In genomic region chr6:145081721-145082120, GRCm38 (mm10) we compare ENCODE assay signal across 25 mouse cellular contexts. TPM values are rescaled to one million over a fixed set of nuclear protein-coding genes. Genes with fewer than 3 reads are reported as not detected.
DNase-seq lines count a peak whose midpoint lies in the region; ATAC-seq and TF ChIP-seq lines count a peak whose summit lies in the region.
"Had no signal": no experiment of that assay in that cellular context is flagged by ENCODE, and none has a peak within 500 bp of the region (broad histone marks: within the 10 kb centered on the region; RNA-seq: fewer than 3 reads in every experiment).

No protein-coding gene starts in this region.

- WGBS in heart, embryonic 10.5 days = 55% methylated on average over 4 of the region's 4 CpGs
- WGBS in heart, adult 2 months = 43% methylated on average over 4 of the region's 4 CpGs
- WGBS in liver, postnatal 0 days (ENCODE audit: insufficient replicate concordance) = 52% methylated on average over 4 of the region's 4 CpGs
- 46% methylated on average over 4 of the region's 4 CpGs for WGBS in liver, embryonic 12.5 days (ENCODE audit: insufficient replicate concordance)
- 65% methylated on average over 4 of the region's 4 CpGs for WGBS in intestine, embryonic 15.5 days

- no peaks in the 10 kb centered on the region for H3K9me3 ChIP-seq in heart, embryonic 10.5 days
- no peaks in the 10 kb centered on the region for H3K9me3 ChIP-seq in liver, postnatal 0 days (ENCODE audit: low read length)
- H3K9me3 ChIP-seq in liver, embryonic 12.5 days (replicated peaks) = no peaks in the 10 kb centered on the region
- H3K9me3 ChIP-seq in intestine, embryonic 15.5 days = no peaks in the 10 kb centered on the region

- peak; percentile 61 for DNase-seq in heart, adult 11 months
- no peak for DNase-seq in heart, adult 8-10 months (ENCODE audit: low spot score)
- peak; percentile 27 for DNase-seq in heart, embryonic 10.5 days (ENCODE audit: low spot score)
- DNase-seq in heart, adult 2 months = no peak
- peak; percentile 5 for DNase-seq in liver, postnatal 0 days
- peak; percentile 82 for DNase-seq in R1 (ENCODE audit: low read depth, low spot score)
- DNase-seq: adrenal gland, adult 2 months; adrenal gland, adult 8-10 months; adrenal gland, postnatal 10 days; adrenal gland, postnatal 14 days; adrenal gland, postnatal 25 days; adrenal gland, postnatal 36 days; B cell, adult 2 months; cerebellum, adult 11 months; cerebellum, adult 11-12 months; cerebellum, adult 18-20 months had no signal

- no peak overlapping the region for H3K4me2 ChIP-seq in liver, postnatal 0 days (ENCODE audit: low read depth, low read length)
- H3K4me2 ChIP-seq in liver, embryonic 12.5 days = no peak overlapping the region
- H3K4me2 ChIP-seq in intestine, embryonic 15.5 days (replicated peaks) = no peak overlapping the region

- H3K36me3 ChIP-seq in heart, embryonic 10.5 days = no peaks in the 10 kb centered on the region
- H3K36me3 ChIP-seq in heart, adult 2 months (ENCODE audit: control insufficient read depth, insufficient read depth, low read length) = no peaks in the 10 kb centered on the region
- H3K36me3 ChIP-seq in liver, postnatal 0 days (replicated peaks; ENCODE audit: insufficient read depth, low read length) = no peaks in the 10 kb centered on the region
- H3K36me3 ChIP-seq in liver, embryonic 12.5 days = no peaks in the 10 kb centered on the region
- H3K36me3 ChIP-seq in intestine, embryonic 15.5 days = no peaks in the 10 kb centered on the region
- H3K36me3 ChIP-seq: G1E had no signal

- no peaks in the 10 kb centered on the region for H3K79me2 ChIP-seq in heart, adult 2 months (replicated peaks; ENCODE audit: control insufficient read depth, insufficient read depth, low read length)

- no peaks in the 10 kb centered on the region for H3K4me1 ChIP-seq in heart, embryonic 10.5 days
- H3K4me1 ChIP-seq in heart, adult 2 months (ENCODE audit: control insufficient read depth, insufficient read depth, low read length) = no peaks in the 10 kb centered on the region
- H3K4me1 ChIP-seq in liver, postnatal 0 days (ENCODE audit: insufficient read depth) = no peaks in the 10 kb centered on the region
- H3K4me1 ChIP-seq in liver, embryonic 12.5 days = no peaks in the 10 kb centered on the region
- no peaks in the 10 kb centered on the region for H3K4me1 ChIP-seq in intestine, embryonic 15.5 days (replicated peaks)

- intact Hi-C loops in heart, adult 2 months (cut with DNase I) = no loop called here

- TF ChIP-seq EP300 in heart, adult 2 months (IDR thresholded peaks at IDR 0.05; ENCODE audit: insufficient read depth, low read depth, low read length) = no peak
- TF ChIP-seq EP300 in liver, postnatal 0 days (IDR thresholded peaks at IDR 0.05; ENCODE audit: low read depth) = no peak

- no peak overlapping the region for H3K27ac ChIP-seq in heart, embryonic 10.5 days
- H3K27ac ChIP-seq in heart, adult 2 months = no peak overlapping the region
- H3K27ac ChIP-seq in liver, postnatal 0 days (ENCODE audit: low read depth) = no peak overlapping the region
- no peak overlapping the region for H3K27ac ChIP-seq in liver, embryonic 12.5 days
- H3K27ac ChIP-seq in intestine, embryonic 15.5 days = no peak overlapping the region

- H3K9ac ChIP-seq in heart, adult 2 months (ENCODE audit: low read depth, low read length) = no peak overlapping the region
- H3K9ac ChIP-seq in liver, postnatal 0 days (replicated peaks) = no peak overlapping the region
- H3K9ac ChIP-seq in liver, embryonic 12.5 days = no peak overlapping the region
- H3K9ac ChIP-seq in intestine, embryonic 15.5 days = no peak overlapping the region

- no peak overlapping the region for H3K4me3 ChIP-seq in heart, embryonic 10.5 days
- H3K4me3 ChIP-seq in heart, adult 2 months = no peak overlapping the region
- H3K4me3 ChIP-seq in liver, postnatal 0 days (ENCODE audit: low read depth, low read length) = no peak overlapping the region
- no peak overlapping the region for H3K4me3 ChIP-seq in liver, embryonic 12.5 days
- H3K4me3 ChIP-seq in intestine, embryonic 15.5 days (replicated peaks) = no peak overlapping the region

- no peak for ATAC-seq in liver, postnatal 0 days
- no peak for ATAC-seq in liver, embryonic 12.5 days
- no peak for ATAC-seq in intestine, embryonic 15.5 days
- ATAC-seq: activated CD4-positive, CD25-positive, alpha-beta regulatory T cell, adult 4 months; CD4-positive, CD25-positive, alpha-beta regulatory T cell, adult 4 months; Patski had no signal

- H3K27me3 ChIP-seq in heart, embryonic 10.5 days (ENCODE audit: insufficient read depth, poor library complexity, severe bottlenecking) = peaks cover 10% of the 10 kb centered on the region; the same call in 1 of the 2 replicates
- no peaks in the 10 kb centered on the region; the same call in 1 of the 2 replicates for H3K27me3 ChIP-seq in heart, adult 2 months (ENCODE audit: control insufficient read depth, insufficient read depth, low read length)
- H3K27me3 ChIP-seq in liver, postnatal 0 days (ENCODE audit: insufficient read depth, low read length) = no peaks in the 10 kb centered on the region
- peaks cover 20% of the 10 kb centered on the region for H3K27me3 ChIP-seq in liver, embryonic 12.5 days (replicated peaks)
- no peaks in the 10 kb centered on the region for H3K27me3 ChIP-seq in intestine, embryonic 15.5 days (replicated peaks)
- H3K27me3 ChIP-seq: CH12.LX, Patski had no signal

- TF ChIP-seq CTCF in heart, adult 2 months (IDR thresholded peaks at IDR 0.05) = no peak
- TF ChIP-seq CTCF in liver, postnatal 0 days (IDR thresholded peaks at IDR 0.05; ENCODE audit: low read depth) = no peak

- no peak for TF ChIP-seq POLR2A in heart, adult 2 months (IDR thresholded peaks at IDR 0.05; ENCODE audit: insufficient read depth, low read depth, low read length)

RNA-seq across cellular contexts. Expression of gene Bcat1, which starts 5.7 kb away (rescaled TPM):
- 1 to 10 TPM in 2 of 4 experiments, under 1 TPM in 2; 0.34 to 1.6 (median 1.0) TPM for total RNA-seq in heart, adult 8-10 months (2022)
- polyA plus RNA-seq in heart, embryonic 10.5 days (2016; fragmentation: Nextera tagmentation; extraction: Ambion mirVana) = 33.2 and 49.6 TPM in 2 replicates
- 1 to 10 TPM in 1 of 2 experiments, under 1 TPM in 1; 0.86 to 1.0 TPM for total RNA-seq in heart, adult 2 months (2021)
- polyA plus RNA-seq in heart, adult 2 months (2012; rRNA removed) = 0.37 and 0.73 TPM in 2 replicates
- polyA plus RNA-seq in liver, postnatal 0 days (2015; fragmentation: Nextera tagmentation; extraction: Ambion mirVana) = 0.46 and 0.81 TPM in 2 replicates
- polyA plus RNA-seq in liver, embryonic 12.5 days (2016; fragmentation: Nextera tagmentation; extraction: Ambion mirVana) = 0.93 and 1.5 TPM in 2 replicates
- 6.1 and 6.6 TPM in 2 replicates for polyA plus RNA-seq in intestine, embryonic 15.5 days (2015; fragmentation: Nextera tagmentation; extraction: Ambion mirVana)
- total RNA-seq: MEL had no signal
- polyA plus RNA-seq: G1E had no signal

RNA-seq across cellular contexts. Expression of gene Lrmp, which starts 33.7 kb away (rescaled TPM):
- total RNA-seq in heart, adult 8-10 months (2022) = 1 to 10 TPM; 1.1 to 3.3 (median 1.2) TPM
- polyA plus RNA-seq in heart, embryonic 10.5 days (2016; fragmentation: Nextera tagmentation; extraction: Ambion mirVana) = 2.3 and 4.8 TPM in 2 replicates
- 1 to 10 TPM; 1.1 to 1.9 TPM for total RNA-seq in heart, adult 2 months (2021)
- polyA plus RNA-seq in heart, adult 2 months (2012; rRNA removed) = 2.9 and 4.6 TPM in 2 replicates
- polyA plus RNA-seq in liver, postnatal 0 days (2015; fragmentation: Nextera tagmentation; extraction: Ambion mirVana) = 26.8 and 28.0 TPM in 2 replicates
- 18.9 and 20.6 TPM in 2 replicates for polyA plus RNA-seq in liver, embryonic 12.5 days (2016; fragmentation: Nextera tagmentation; extraction: Ambion mirVana)
- 2.7 and 5.8 TPM in 2 replicates for polyA plus RNA-seq in intestine, embryonic 15.5 days (2015; fragmentation: Nextera tagmentation; extraction: Ambion mirVana)
- polyA plus RNA-seq: C2C12 had no signal

Comparison
In these comparisons a context has a peak if more than half of its experiments do, and no peak if none do; other contexts are left out.
1. DNase-seq: peak in heart, adult 11 months (single experiment), heart, embryonic 10.5 days (single experiment), liver, postnatal 0 days (single experiment) and R1 (single experiment); none in heart, adult 8-10 months (single experiment) and heart, adult 2 months (0 of 2).